Mouse (Mus musculus): ENCODE measurements around the gene Ppp1r26. TPM values are rescaled to one million over a fixed set of nuclear protein-coding genes. Genes with fewer than 3 reads are reported as not detected.

The Ppp1r26 gene
- polyA plus RNA-seq, 2 experiments = 0.11 to 0.15 TPM

DNA sequence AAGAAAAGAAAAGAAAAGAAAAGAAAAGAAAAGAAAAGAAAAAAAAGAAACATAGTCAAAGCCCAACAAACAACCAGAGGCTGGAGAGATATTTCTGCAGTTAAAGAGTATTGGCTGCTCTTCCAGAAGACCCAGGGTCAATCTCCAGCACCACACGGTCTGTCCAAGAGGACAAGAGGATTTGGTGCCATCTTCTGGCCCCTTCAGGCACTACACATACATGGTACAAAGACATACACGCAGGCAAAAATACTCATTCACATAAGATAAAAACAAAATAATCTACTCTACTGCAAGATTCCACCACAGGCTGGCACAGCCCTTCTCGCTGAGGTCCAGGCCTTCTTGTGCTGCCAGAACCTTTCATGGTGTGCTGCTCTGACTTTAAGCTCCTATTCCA is 23.4 kb upstream of the Ppp1r26 start:
- Histone ChIP-seq H3K27me3 (ENCODE audit: control insufficient read depth, insufficient read depth, low read length) (no peaks in the 10 kb centered on the region), H3K4me2 (ENCODE audit: low read depth) (no peak overlapping the region), H3K4me1 (replicated peaks; ENCODE audit: control insufficient read depth in 2 of 2, insufficient read depth in 2 of 2, low read length in 1 of 2) (0 out of 4 replicates have a peak, but pooled peaks cover 0 to 2% of the 10 kb centered on the region in 2 experiments), H3K27ac (no peak overlapping the region), H3K9ac (replicated peaks) (no peak overlapping the region), H3K9me3 (ENCODE audit: control insufficient read depth, low read length) (no peaks in the 10 kb centered on the region), H3K36me3 (replicated peaks; ENCODE audit: control insufficient read depth, insufficient read depth, low read depth) (no peaks in the 10 kb centered on the region), H3K4me3 (ENCODE audit: insufficient read depth in 1 of 2, low read depth in 2 of 2, low read length in 2 of 2) (no peak overlapping the region)
- no peak for ATAC-seq (ENCODE audit: insufficient read depth)
- peak in 2 of 3 experiments; percentile 30 to 35 for DNase-seq (ENCODE audit: low read depth in 3 of 3, low spot score in 3 of 3)
- TF ChIP-seq CTCF (IDR thresholded peaks at IDR 0.05; ENCODE audit: low read depth) = peak; percentile 61
- TF ChIP-seq EP300 (IDR thresholded peaks at IDR 0.05; ENCODE audit: low read depth) = no peak
- WGBS (ENCODE audit: insufficient replicate concordance) = 13% methylated on average over 3 of the region's 3 CpGs

- ATAC-seq (ENCODE audit: insufficient read depth) (no peak), DNase-seq (ENCODE audit: low read depth in 3 of 3, low spot score in 3 of 3) (no peak)
- no peak overlapping the region for H3K9ac ChIP-seq (replicated peaks)
- H3K4me1 ChIP-seq (replicated peaks; ENCODE audit: control insufficient read depth in 2 of 2, insufficient read depth in 2 of 2, low read length in 1 of 2) = 0 out of 4 replicates have a peak, but pooled peaks cover 0 to 2% of the 10 kb centered on the region in 2 experiments
- no peaks in the 10 kb centered on the region for H3K36me3 ChIP-seq (replicated peaks; ENCODE audit: control insufficient read depth, insufficient read depth, low read depth)
- no peaks in the 10 kb centered on the region for H3K27me3 ChIP-seq (ENCODE audit: control insufficient read depth, insufficient read depth, low read length)
- H3K27ac ChIP-seq = no peak overlapping the region
- H3K4me3 ChIP-seq (ENCODE audit: insufficient read depth in 1 of 2, low read depth in 2 of 2, low read length in 2 of 2) = no peak overlapping the region
- 71% methylated on average over 5 of the region's 6 CpGs for WGBS (ENCODE audit: insufficient replicate concordance)
- no peak overlapping the region for H3K4me2 ChIP-seq (ENCODE audit: low read depth)
- H3K9me3 ChIP-seq (ENCODE audit: control insufficient read depth, low read length) = no peaks in the 10 kb centered on the region
- TF ChIP-seq CTCF (IDR thresholded peaks at IDR 0.05; ENCODE audit: low read depth) (no peak), EP300 (IDR thresholded peaks at IDR 0.05; ENCODE audit: low read depth) (no peak)
Observed at GRCm38 (mm10) chr2:28427226-28427625, 19.4 kb upstream of the Ppp1r26 start.

- Histone ChIP-seq H3K4me1 (replicated peaks; ENCODE audit: control insufficient read depth in 2 of 2, insufficient read depth in 2 of 2, low read length in 1 of 2) (no peaks in the 10 kb centered on the region), H3K4me3 (ENCODE audit: insufficient read depth in 1 of 2, low read depth in 2 of 2, low read length in 2 of 2) (no peak overlapping the region), H3K9me3 (ENCODE audit: control insufficient read depth, low read length) (no peaks in the 10 kb centered on the region), H3K4me2 (ENCODE audit: low read depth) (no peak overlapping the region), H3K36me3 (replicated peaks; ENCODE audit: control insufficient read depth, insufficient read depth, low read depth) (no peaks in the 10 kb centered on the region), H3K27ac (no peak overlapping the region), H3K27me3 (ENCODE audit: control insufficient read depth, insufficient read depth, low read length) (no peaks in the 10 kb centered on the region), H3K9ac (replicated peaks) (no peak overlapping the region)
- 49% methylated on average over 6 of the region's 6 CpGs for WGBS (ENCODE audit: insufficient replicate concordance)
- ATAC-seq (ENCODE audit: insufficient read depth) (no peak), DNase-seq (ENCODE audit: low read depth in 3 of 3, low spot score in 3 of 3) (no peak)
- no peak for TF ChIP-seq CTCF (IDR thresholded peaks at IDR 0.05; ENCODE audit: low read depth)
- no peak for TF ChIP-seq EP300 (IDR thresholded peaks at IDR 0.05; ENCODE audit: low read depth)
Observed at GRCm38 (mm10) chr2:28430846-28431245, 15.8 kb upstream of the Ppp1r26 start.

- no peak overlapping the region for H3K4me3 ChIP-seq (ENCODE audit: insufficient read depth in 1 of 2, low read depth in 2 of 2, low read length in 2 of 2)
- WGBS (ENCODE audit: insufficient replicate concordance) = 15% methylated on average over 1 of the region's 1 CpGs
- no peak for DNase-seq (ENCODE audit: low read depth in 3 of 3, low spot score in 3 of 3)
- H3K27me3 ChIP-seq (ENCODE audit: control insufficient read depth, insufficient read depth, low read length) = no peaks in the 10 kb centered on the region
- H3K27ac ChIP-seq = no peak overlapping the region
- H3K4me1 ChIP-seq (replicated peaks; ENCODE audit: control insufficient read depth in 2 of 2, insufficient read depth in 2 of 2, low read length in 1 of 2) = no peaks in the 10 kb centered on the region
- no peaks in the 10 kb centered on the region for H3K9me3 ChIP-seq (ENCODE audit: control insufficient read depth, low read length)
- no peak for ATAC-seq (ENCODE audit: insufficient read depth)
- H3K9ac ChIP-seq (replicated peaks) = no peak overlapping the region
- TF ChIP-seq EP300 (IDR thresholded peaks at IDR 0.05; ENCODE audit: low read depth) (no peak), CTCF (IDR thresholded peaks at IDR 0.05; ENCODE audit: low read depth) (no peak)
- no peak overlapping the region for H3K4me2 ChIP-seq (ENCODE audit: low read depth)
- H3K36me3 ChIP-seq (replicated peaks; ENCODE audit: control insufficient read depth, insufficient read depth, low read depth) = no peaks in the 10 kb centered on the region
Observed at GRCm38 (mm10) chr2:28432811-28433210, 13.8 kb upstream of the Ppp1r26 start.

DNA sequence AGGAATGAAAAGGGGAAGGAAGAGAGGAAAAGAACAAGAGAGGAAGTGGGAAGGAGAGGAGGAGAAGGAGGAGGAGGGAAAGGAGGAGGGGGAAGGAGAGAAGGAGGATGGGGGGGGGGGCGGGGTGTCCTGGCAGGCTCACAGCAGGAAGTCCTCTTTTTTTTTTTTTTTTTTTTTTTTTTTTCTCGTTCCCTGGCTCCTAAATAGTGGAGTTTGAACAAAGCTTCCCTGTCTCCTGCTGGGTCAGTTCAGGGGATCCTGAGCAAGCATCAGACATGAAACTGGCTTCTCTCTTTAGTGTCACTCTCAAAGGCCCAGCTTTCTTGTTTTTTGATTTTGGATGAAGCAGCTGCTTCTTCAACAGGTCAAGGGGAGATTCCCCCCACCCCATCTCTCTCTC is 13.1 kb upstream of the Ppp1r26 start:
- H3K4me2 ChIP-seq (ENCODE audit: low read depth) = no peak overlapping the region
- WGBS (ENCODE audit: insufficient replicate concordance) = 0% methylated on average over 1 of the region's 2 CpGs
- ATAC-seq (ENCODE audit: insufficient read depth) (no peak), DNase-seq (ENCODE audit: low read depth in 3 of 3, low spot score in 3 of 3) (no peak)
- no peak overlapping the region for H3K9ac ChIP-seq (replicated peaks)
- H3K4me3 ChIP-seq (ENCODE audit: insufficient read depth in 1 of 2, low read depth in 2 of 2, low read length in 2 of 2) = no peak overlapping the region
- no peaks in the 10 kb centered on the region for H3K27me3 ChIP-seq (ENCODE audit: control insufficient read depth, insufficient read depth, low read length)
- no peaks in the 10 kb centered on the region for H3K4me1 ChIP-seq (replicated peaks; ENCODE audit: control insufficient read depth in 2 of 2, insufficient read depth in 2 of 2, low read length in 1 of 2)
- H3K36me3 ChIP-seq (replicated peaks; ENCODE audit: control insufficient read depth, insufficient read depth, low read depth) = no peaks in the 10 kb centered on the region
- no peak overlapping the region for H3K27ac ChIP-seq
- TF ChIP-seq CTCF (IDR thresholded peaks at IDR 0.05; ENCODE audit: low read depth) (no peak), EP300 (IDR thresholded peaks at IDR 0.05; ENCODE audit: low read depth) (no peak)
- no peaks in the 10 kb centered on the region for H3K9me3 ChIP-seq (ENCODE audit: control insufficient read depth, low read length)
